Mouse (Mus musculus) myocyte (in vitro differentiated cells): Measurements from ENCODE around the gene Tmem254b. TPM values are rescaled to one million over a fixed set of nuclear protein-coding genes. Genes with fewer than 3 reads are reported as not detected.
"Not testable (repeated sequence)": the region's sequence is repeated elsewhere in the genome, so short reads cannot be mapped to it uniquely, and the experiment has no call there.

Experiments
- H3K27me3 ChIP-seq: one replicate; pipeline ENCODE4 v1.6.1; 2011; ENCODE audit not compliant: control insufficient read depth, insufficient read depth, insufficient read length
- H3K36me3 ChIP-seq: one replicate; pipeline ENCODE4 v1.6.1; 2011; ENCODE audit not compliant: control insufficient read depth, insufficient read depth
- H3K4me2 ChIP-seq: one replicate; pipeline ENCODE4 v1.6.1; 2011; ENCODE audit warnings: low read depth, control low read depth
- H3K4me3 ChIP-seq: one replicate; pipeline ENCODE4 v1.5.1; 2011; ENCODE audit warnings: mild to moderate bottlenecking, control low read depth, moderate library complexity
- H3K79me2 ChIP-seq: one replicate; pipeline ENCODE4 v1.6.1; 2011; ENCODE audit not compliant: control insufficient read depth, insufficient read depth
- H3ac ChIP-seq: one replicate; pipeline ENCODE4 v1.6.1; 2011; ENCODE audit not compliant: control insufficient read depth, insufficient read length
- polyA plus RNA-seq: library from polyadenylated mRNA; unstranded; fragments of >200 nt; fragmentation: generic; extraction: Trizol; gene quantifications from one replicate; pipeline ENCODE4 v1.2.1, GENCODE M21; 2012; ENCODE audit warnings: missing spikeins

Tmem254b gene
- polyA plus RNA-seq, 1 experiment: 9.6 TPM

DNA sequence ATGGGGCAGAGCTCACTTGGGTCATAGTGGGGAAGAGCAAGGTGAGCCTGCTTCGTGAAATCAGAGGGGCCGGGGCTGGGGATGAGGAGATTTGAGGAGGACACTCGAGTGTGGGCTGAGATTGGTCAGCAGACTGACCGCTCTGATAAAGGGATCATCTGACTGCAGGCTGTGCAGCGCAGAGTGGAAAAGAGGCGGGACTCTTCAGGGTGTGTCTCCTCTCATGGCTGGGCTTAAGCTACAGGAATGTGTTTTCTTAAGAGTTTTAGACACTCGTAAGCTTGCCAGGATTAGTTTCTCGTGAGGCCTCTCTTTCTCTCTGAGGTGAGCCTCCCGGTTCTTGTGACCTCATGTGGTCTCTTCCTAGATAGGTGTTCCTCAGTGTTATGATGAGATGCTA, 45.7 kb downstream of the Tmem254b start:
- not testable (repeated sequence) for H3K79me2 ChIP-seq

DNA sequence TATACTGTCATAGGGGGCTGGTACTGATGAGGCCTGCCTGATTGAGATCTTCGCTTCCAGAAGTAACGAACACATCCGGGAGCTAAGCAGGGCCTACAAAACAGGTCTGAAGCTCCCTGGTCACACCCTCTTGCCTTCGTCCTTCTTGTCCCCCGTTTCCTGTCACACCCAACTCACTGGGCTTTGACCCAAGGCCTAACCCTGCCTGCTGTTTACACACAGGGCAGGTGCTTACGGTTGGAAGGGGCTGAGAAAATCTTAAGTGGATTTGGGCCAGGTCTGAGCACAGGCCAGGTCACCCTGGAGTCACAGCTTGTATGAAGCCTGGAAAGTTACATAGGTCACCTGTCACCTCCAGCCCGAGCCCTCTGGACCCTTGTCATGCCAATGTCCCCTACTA, 50.8 kb downstream of the Tmem254b start:
- H3K4me2 ChIP-seq, H3K79me2 ChIP-seq, H3K27me3 ChIP-seq: not testable (repeated sequence)

More for the DNA sequence above, 45.7 kb downstream of the Tmem254b start:
- not testable (repeated sequence) for H3K4me3 ChIP-seq, H3ac ChIP-seq, H3K27me3 ChIP-seq, H3K4me2 ChIP-seq, H3K36me3 ChIP-seq

More for the DNA sequence above, 50.8 kb downstream of the Tmem254b start:
- not testable (repeated sequence) for H3K4me3 ChIP-seq, H3K36me3 ChIP-seq, H3ac ChIP-seq

Other genes with a start within 250 kb of the Tmem254b start
- gene Duxbl1, start 228.5 kb downstream of the Tmem254b start, polyA plus RNA-seq: not detected
- 0.61 TPM for gene Gm9780, start 164.3 kb downstream of the Tmem254b start, polyA plus RNA-seq
- 4.2 TPM for gene Tmem254c, start 139.7 kb downstream of the Tmem254b start, polyA plus RNA-seq
- not detected for gene Cphx2, start 125.5 kb downstream of the Tmem254b start, polyA plus RNA-seq
- gene Cphx3, start 124.7 kb downstream of the Tmem254b start, polyA plus RNA-seq: 0.23 TPM
- 0.22 TPM for gene Duxbl2, start 88.7 kb downstream of the Tmem254b start, polyA plus RNA-seq
- 1.6 TPM for gene Plac9b, start 24.6 kb downstream of the Tmem254b start, polyA plus RNA-seq
- gene Duxbl3, start 50.9 kb upstream of the Tmem254b start, polyA plus RNA-seq: 0.74 TPM